Mouse (Mus musculus) c-Kit-positive CD71-positive TER-119-positive erythroid progenitor cells, embryonic 14.5 days (primary cell): ENCODE measurements around the gene Gpr62.

Experiments used
- DNase-seq: peaks from one replicate; pipeline ENCODE4 v3.0.0-alpha.2; 2013; ENCODE audit warnings: low spot score

Gpr62 gene

DNA sequence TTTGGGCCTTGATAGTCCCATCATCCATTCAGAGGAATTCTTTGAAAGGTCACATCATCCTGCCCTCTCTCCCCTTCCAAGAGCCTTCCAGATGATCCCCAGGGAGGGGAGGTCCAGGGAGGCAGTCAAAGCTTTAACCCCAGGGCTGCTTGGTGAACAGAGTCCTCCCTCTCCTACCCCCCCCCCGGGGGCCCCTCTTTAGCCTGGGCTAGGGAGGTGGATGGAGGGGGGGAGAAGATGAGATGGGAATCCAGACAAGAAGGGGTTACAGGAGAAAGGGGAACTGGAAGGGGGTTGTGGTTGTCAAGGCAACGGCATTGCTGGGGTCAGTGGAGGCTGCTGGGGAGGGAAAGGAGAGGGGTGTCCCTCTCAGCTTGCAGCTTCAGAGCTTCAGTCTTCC, 45.1 kb downstream of the Gpr62 start:
- no peak for DNase-seq

DNA sequence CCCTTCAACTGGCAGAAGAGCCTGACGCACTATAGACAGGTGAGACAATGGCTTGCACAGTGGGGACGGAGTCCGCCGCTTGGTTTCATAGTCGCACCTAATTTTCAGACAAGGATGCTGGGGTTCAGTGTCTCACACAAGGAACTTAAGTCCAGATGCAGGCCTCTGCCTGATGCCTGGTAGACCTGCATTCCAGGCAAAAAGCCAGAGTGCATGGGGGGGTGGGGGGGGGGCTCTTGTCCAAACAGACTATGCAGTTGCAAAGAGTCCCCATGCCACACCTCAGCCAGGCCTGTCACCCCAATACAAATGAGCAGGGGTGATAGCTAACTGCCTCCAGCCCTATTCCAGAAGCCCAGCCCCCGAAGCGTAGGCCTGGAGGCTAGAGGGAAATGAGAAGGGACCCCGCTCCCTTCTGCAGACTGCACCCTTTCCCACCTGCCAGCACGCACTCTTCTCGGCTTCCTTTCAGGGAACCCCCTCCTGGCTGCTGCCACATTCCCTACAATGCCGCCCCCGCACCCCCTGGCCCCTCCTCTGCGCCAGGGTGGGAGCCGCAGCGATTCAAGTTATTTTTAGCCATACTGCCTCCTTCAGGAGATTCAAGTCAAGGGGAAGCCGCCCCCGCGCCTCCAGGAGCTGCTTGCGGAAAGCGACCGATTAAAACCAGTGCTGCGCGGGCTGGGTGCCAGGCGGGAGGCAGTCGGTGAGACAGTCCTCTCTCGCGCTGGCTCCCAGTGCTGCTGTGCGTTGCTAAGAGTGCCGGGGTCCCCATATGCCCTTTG, 47.7 kb downstream of the Gpr62 start:
- DNase-seq = no peak

DNA sequence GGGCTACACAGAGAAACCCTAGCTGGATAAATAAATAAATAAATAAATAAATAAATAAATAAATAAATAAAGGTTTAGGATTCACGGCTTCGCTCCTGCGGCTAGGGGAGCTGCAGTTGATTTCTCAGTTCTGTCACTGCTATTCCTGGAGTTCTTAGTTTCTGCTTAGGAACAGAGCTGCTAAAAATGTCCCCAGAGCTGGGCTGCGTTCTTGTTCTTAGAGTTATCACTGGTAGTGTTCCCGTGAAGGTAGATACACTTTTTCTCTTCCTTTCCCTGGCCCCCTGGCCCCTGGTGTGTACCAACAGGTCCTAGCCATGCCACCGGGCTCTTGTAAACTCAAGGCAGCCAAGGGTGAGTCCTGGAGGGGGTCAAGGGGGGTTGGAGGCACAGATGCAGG, 48.9 kb downstream of the Gpr62 start:
- no peak for DNase-seq
